ENCODE assay signal across 8 mouse cellular contexts in the genomic region with DNA sequence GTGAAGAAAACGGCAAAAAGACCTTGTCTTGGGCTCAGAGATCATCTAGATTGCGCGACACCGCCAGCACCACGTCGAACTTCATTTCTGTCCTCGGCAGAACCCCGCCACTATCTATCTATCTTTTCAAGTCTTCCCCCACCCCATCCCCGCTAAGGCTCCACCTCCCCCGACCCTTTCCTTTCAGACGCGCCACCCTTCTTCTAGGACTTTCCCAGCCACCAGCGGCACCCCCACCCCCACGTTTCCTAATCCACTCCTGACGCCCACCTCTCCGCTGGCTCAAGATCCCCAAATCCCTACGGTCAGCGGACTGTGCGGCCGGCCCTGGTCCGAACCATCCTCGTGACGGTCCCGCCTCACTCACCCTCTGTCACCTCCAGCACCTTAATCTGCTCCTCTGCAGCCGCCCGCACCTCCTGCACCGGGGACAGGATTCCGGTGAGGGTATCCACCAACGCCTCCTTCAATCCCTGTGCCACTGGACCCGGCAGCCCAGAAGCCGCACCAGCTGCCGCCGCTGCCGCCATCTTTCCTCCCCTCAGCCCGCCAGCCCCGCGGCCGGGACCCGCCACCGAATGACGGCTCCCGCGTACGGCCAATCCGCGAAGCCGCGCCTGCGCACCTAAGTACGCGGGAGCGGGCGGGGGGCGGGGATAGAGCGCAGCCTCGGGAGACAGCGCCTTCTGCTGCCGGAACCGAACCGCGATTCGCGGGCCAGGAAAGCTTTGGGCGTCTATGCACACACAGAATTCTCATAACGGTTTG. TPM values are rescaled to one million over a fixed set of nuclear protein-coding genes. Genes with fewer than 3 reads are reported as not detected.
A peak's percentile ranks its signal among the peaks of the same experiment; 100 is the strongest.
DNase-seq lines count a peak whose midpoint lies in the region; ATAC-seq and TF ChIP-seq lines count a peak whose summit lies in the region.

A gene (minus strand): TSS at position 599 of the 768 bp plus-strand sequence.

- peaks cover 4% of the 10 kb centered on the region for H3K27me3 ChIP-seq in CH12.LX (replicated peaks)
- H3K27me3 ChIP-seq in forebrain, embryonic 11.5 days (ENCODE audit: control insufficient read depth, insufficient read depth, low read length): no peaks in the 10 kb centered on the region
- no peaks in the 10 kb centered on the region for H3K27me3 ChIP-seq in heart, embryonic 16.5 days (ENCODE audit: control insufficient read depth, insufficient read depth, low read length)
- no peaks in the 10 kb centered on the region for H3K27me3 ChIP-seq in liver, embryonic 15.5 days
- no peaks in the 10 kb centered on the region for H3K27me3 ChIP-seq in neural tube, embryonic 12.5 days (replicated peaks)

- dilution Hi-C loops in CH12.LX (cut with MboI; ENCODE audit: extremely low pct_ligation_motif_present, extremely low pct_unique_long_range_greater_than_20kb, low sequenced_read_pairs): no loop called here

- TF ChIP-seq RAD21 in CH12.LX (IDR thresholded peaks at IDR 0.05; ENCODE audit: low read depth, low read length): peak; percentile 39

- TF ChIP-seq EP300 in CH12.LX (IDR thresholded peaks at IDR 0.05; ENCODE audit: low read length): no peak

- peak within 1 kb of the TSS; percentile 87 for H3K9ac ChIP-seq in CH12.LX (ENCODE audit: insufficient read depth, low read depth)
- peak within 1 kb of the TSS; percentile 97 for H3K9ac ChIP-seq in forebrain, embryonic 11.5 days (ENCODE audit: low read length)
- peak within 1 kb of the TSS; percentile 95 for H3K9ac ChIP-seq in heart, embryonic 16.5 days (ENCODE audit: low read length)
- peak within 1 kb of the TSS; percentile 75 for H3K9ac ChIP-seq in liver, embryonic 15.5 days
- H3K9ac ChIP-seq in neural tube, embryonic 12.5 days: peak within 1 kb of the TSS; percentile 95

- peak; percentile 85 for DNase-seq in CH12.LX (ENCODE audit: extremely low read depth)
- DNase-seq in c-Kit-positive CD71-positive TER-119-negative erythroid progenitor cells, embryonic 14.5 days (ENCODE audit: low read depth): peak; percentile 82
- peak; percentile 95 for DNase-seq in forebrain, embryonic 11.5 days (ENCODE audit: low spot score)
- DNase-seq in kidney, postnatal 36 days: peak; percentile 93 to 97
- peak; percentile 81 for DNase-seq in telencephalon, adult 2 months (ENCODE audit: low read depth, low spot score)

- TF ChIP-seq CTCF in CH12.LX (conservative IDR thresholded peaks at IDR 0.05 in 1 of 2, IDR thresholded peaks at IDR 0.05 in 1 of 2; ENCODE audit: low read depth in 2 of 2, low read length in 2 of 2): peak in 1 of 2 experiments; percentile 69; a peak in 2 of 4 replicates

- H3K36me3 ChIP-seq in CH12.LX (replicated peaks in 1 of 2; ENCODE audit: control insufficient read depth in 1 of 2, insufficient read depth in 1 of 2, low read length in 1 of 2): peaks cover 3 to 20% of the 10 kb centered on the region in 2 experiments
- no peaks in the 10 kb centered on the region for H3K36me3 ChIP-seq in forebrain, embryonic 11.5 days (ENCODE audit: control insufficient read depth, insufficient read depth, low read length)
- H3K36me3 ChIP-seq in heart, embryonic 16.5 days (ENCODE audit: control insufficient read depth, insufficient read depth): peaks cover 4% of the 10 kb centered on the region; the same call in 1 of the 2 replicates
- peaks cover 11% of the 10 kb centered on the region; the same call in 1 of the 2 replicates for H3K36me3 ChIP-seq in liver, embryonic 15.5 days (replicated peaks)
- H3K36me3 ChIP-seq in neural tube, embryonic 12.5 days: peaks cover 18% of the 10 kb centered on the region

- peak within 1 kb of the TSS; percentile 83 for H3K4me2 ChIP-seq in CH12.LX (ENCODE audit: insufficient read depth, low read depth, poor library complexity, severe bottlenecking)
- H3K4me2 ChIP-seq in forebrain, embryonic 11.5 days (ENCODE audit: low read depth, low read length, severe bottlenecking): peak within 1 kb of the TSS; percentile 61
- peak within 1 kb of the TSS; percentile 78 for H3K4me2 ChIP-seq in heart, embryonic 16.5 days (ENCODE audit: low read depth, low read length)
- H3K4me2 ChIP-seq in liver, embryonic 15.5 days: peak within 1 kb of the TSS; percentile 82
- peak within 1 kb of the TSS; percentile 79 for H3K4me2 ChIP-seq in neural tube, embryonic 12.5 days (replicated peaks)

- H3K4me1 ChIP-seq in CH12.LX (ENCODE audit: control insufficient read depth in 1 of 2, insufficient read depth in 2 of 2): peaks cover 8 to 41% of the 10 kb centered on the region in 2 experiments
- peaks cover 12% of the 10 kb centered on the region; the same call in 1 of the 2 replicates for H3K4me1 ChIP-seq in forebrain, embryonic 11.5 days (replicated peaks; ENCODE audit: control insufficient read depth, insufficient read depth, low read length)
- H3K4me1 ChIP-seq in heart, embryonic 16.5 days (ENCODE audit: control insufficient read depth, insufficient read depth, low read length): peaks cover 29% of the 10 kb centered on the region
- peaks cover 39% of the 10 kb centered on the region for H3K4me1 ChIP-seq in liver, embryonic 15.5 days (replicated peaks)
- peaks cover 27% of the 10 kb centered on the region for H3K4me1 ChIP-seq in neural tube, embryonic 12.5 days

- H3K4me3 ChIP-seq in CH12.LX (replicated peaks in 1 of 3; ENCODE audit: low read depth in 2 of 3, low read length in 2 of 3, poor library complexity in 1 of 3): peak within 1 kb of the TSS; percentile 55 to 91 (median 75)
- peak within 1 kb of the TSS; percentile 95 for H3K4me3 ChIP-seq in forebrain, embryonic 11.5 days (ENCODE audit: low read depth, low read length)
- peak within 1 kb of the TSS; percentile 93 for H3K4me3 ChIP-seq in heart, embryonic 16.5 days (ENCODE audit: low read length)
- H3K4me3 ChIP-seq in liver, embryonic 15.5 days (replicated peaks): peak within 1 kb of the TSS; percentile 87
- H3K4me3 ChIP-seq in neural tube, embryonic 12.5 days: peak within 1 kb of the TSS; percentile 91

- peak; percentile 85 for TF ChIP-seq POLR2A in CH12.LX (IDR thresholded peaks at IDR 0.05; ENCODE audit: low read depth, low read length)

- H3K79me2 ChIP-seq in CH12.LX (replicated peaks; ENCODE audit: control insufficient read depth, extremely low read depth, insufficient read depth, poor library complexity, severe bottlenecking): peaks cover 47% of the 10 kb centered on the region

- under 1% methylated on average over 65 of the region's 65 CpGs for WGBS in forebrain, embryonic 11.5 days
- under 1% methylated on average over 65 of the region's 65 CpGs for WGBS in heart, embryonic 16.5 days
- WGBS in liver, embryonic 15.5 days (ENCODE audit: insufficient replicate concordance): under 1% methylated on average over 65 of the region's 65 CpGs
- WGBS in neural tube, embryonic 12.5 days: under 1% methylated on average over 65 of the region's 65 CpGs

- in situ Hi-C loops in CH12.LX (cut with MboI; ENCODE audit: low pct_ligation_motif_present, low pct_unique_long_range_greater_than_20kb, low sequenced_read_pairs): loop anchor here (25.0 kb wide), 1 partner anchor 232 kb away; no protein-coding TSS in a partner anchor

- ATAC-seq in forebrain, embryonic 11.5 days (replicated peaks; ENCODE audit: low FRiP score): peak; percentile 96
- peak; percentile 96 for ATAC-seq in heart, embryonic 16.5 days (replicated peaks; ENCODE audit: extremely low read depth, insufficient read depth, low FRiP score)
- ATAC-seq in liver, embryonic 15.5 days (ENCODE audit: insufficient read depth): peak; percentile 94
- peak; percentile 94 for ATAC-seq in neural tube, embryonic 12.5 days (ENCODE audit: low FRiP score, low read depth)

- H3K27ac ChIP-seq in CH12.LX (ENCODE audit: insufficient read depth, low read depth): peak within 1 kb of the TSS; percentile 33; the same call in 1 of the 2 replicates
- H3K27ac ChIP-seq in forebrain, embryonic 11.5 days (ENCODE audit: low read depth, low read length): peak within 1 kb of the TSS; percentile 87
- H3K27ac ChIP-seq in heart, embryonic 16.5 days (ENCODE audit: low read length): peak within 1 kb of the TSS; percentile 86
- H3K27ac ChIP-seq in liver, embryonic 15.5 days (replicated peaks): peak within 1 kb of the TSS; percentile 52
- peak within 1 kb of the TSS; percentile 87 for H3K27ac ChIP-seq in neural tube, embryonic 12.5 days

- no peaks in the 10 kb centered on the region for H3K9me3 ChIP-seq in CH12.LX (replicated peaks; ENCODE audit: low read length)
- no peaks in the 10 kb centered on the region for H3K9me3 ChIP-seq in forebrain, embryonic 11.5 days (ENCODE audit: control insufficient read depth, low read length)
- no peaks in the 10 kb centered on the region for H3K9me3 ChIP-seq in heart, embryonic 16.5 days (replicated peaks; ENCODE audit: control insufficient read depth, low read length)
- no peaks in the 10 kb centered on the region for H3K9me3 ChIP-seq in liver, embryonic 15.5 days (replicated peaks)
- no peaks in the 10 kb centered on the region for H3K9me3 ChIP-seq in neural tube, embryonic 12.5 days

TF ChIP-seq in CH12.LX, 34 proteins besides CTCF, POLR2A, EP300 and RAD21 (continues in another document):
- peak; percentile 88 for TF ChIP-seq MAZ (IDR thresholded peaks at IDR 0.05; ENCODE audit: low read depth, low read length)
- TF ChIP-seq ZMIZ1 (IDR thresholded peaks at IDR 0.05; ENCODE audit: low read depth, low read length): no peak
- peak; percentile 81 for TF ChIP-seq HCFC1 (IDR thresholded peaks at IDR 0.05; ENCODE audit: low read depth, low read length)
- peak; percentile 63; the same call in 1 of the 2 replicates for TF ChIP-seq E2F4 (IDR thresholded peaks at IDR 0.05; ENCODE audit: insufficient replicate concordance, low read depth, low read length)
- no peak for TF ChIP-seq JUN (IDR thresholded peaks at IDR 0.05; ENCODE audit: insufficient read depth, low read depth, low read length)
- no peak; the same call in 1 of the 2 replicates for TF ChIP-seq MAX (IDR thresholded peaks at IDR 0.05; ENCODE audit: low read length)
- no peak for TF ChIP-seq RCOR1 (conservative IDR thresholded peaks at IDR 0.05; ENCODE audit: low read depth, low read length)
- peak; percentile 61 for TF ChIP-seq MXI1 (IDR thresholded peaks at IDR 0.05; ENCODE audit: low read depth, low read length)
- no peak for TF ChIP-seq USF1 (IDR thresholded peaks at IDR 0.05; ENCODE audit: low read depth, low read length)
- TF ChIP-seq UBTF (IDR thresholded peaks at IDR 0.05; ENCODE audit: low read depth, low read length): peak; percentile 44; the same call in 1 of the 2 replicates
- peak; percentile 62; the same call in 1 of the 2 replicates for TF ChIP-seq TBP (conservative IDR thresholded peaks at IDR 0.05; ENCODE audit: low read depth, low read length)
- TF ChIP-seq JUND (conservative IDR thresholded peaks at IDR 0.05; ENCODE audit: low read depth, low read length): no peak

RNA-seq across cellular contexts. Expression of the gene that starts here (rescaled TPM):
- total RNA-seq in CH12.LX (2012; rRNA removed) (38.3 and 38.9 TPM in 2 replicates), CH12.LX (2014; rRNA removed) (31.7 and 33.7 TPM in 2 replicates)
- 47.1 and 58.3 TPM in 2 replicates for polyA plus RNA-seq in CH12.LX (2012; ENCODE audit: insufficient read length, low read depth)
- 200 and 204 TPM in 2 replicates for polyA plus RNA-seq in forebrain, embryonic 11.5 days (2014; fragmentation: Nextera tagmentation; extraction: Ambion mirVana)
- 58.1 and 70.3 TPM in 2 replicates for polyA plus RNA-seq in heart, embryonic 16.5 days (2015; fragmentation: Nextera tagmentation; extraction: Ambion mirVana)
- polyA plus RNA-seq in liver, embryonic 15.5 days (2015; fragmentation: Nextera tagmentation; extraction: Ambion mirVana): 25.6 and 27.5 TPM in 2 replicates
- 159 and 167 TPM in 2 replicates for polyA plus RNA-seq in neural tube, embryonic 12.5 days (2016; fragmentation: Nextera tagmentation; extraction: Ambion mirVana)

Comparison
In these comparisons a context has a peak if more than half of its experiments do, and no peak if none do; other contexts are left out.
1. Peak in every context shown above with its lines: DNase-seq, ATAC-seq, H3K4me3 ChIP-seq and H3K27ac ChIP-seq.
2. H3K27ac ChIP-seq: peak in every context shown above with its lines; median percentile 87 in forebrain, embryonic 11.5 days; 87 in neural tube, embryonic 12.5 days; 86 in heart, embryonic 16.5 days; 52 in liver, embryonic 15.5 days; 33 in CH12.LX.